In genomic region chr17:8815864-8816263, GRCm38 (mm10) we compare ENCODE assay signal across 23 mouse cellular contexts.
"Had no signal": no experiment of that assay in that cellular context is flagged by ENCODE, and none has a peak within 500 bp of the region (broad histone marks: within the 10 kb centered on the region; RNA-seq: fewer than 3 reads in every experiment).

No protein-coding gene starts in this region.

- H3K9ac ChIP-seq: limb, embryonic 13.5 days; liver, embryonic 12.5 days; liver, embryonic 15.5 days; lung, embryonic 15.5 days; midbrain, embryonic 13.5 days; neural tube, embryonic 12.5 days; neural tube, embryonic 15.5 days; stomach, embryonic 15.5 days had no signal

- H3K9me3 ChIP-seq: limb, embryonic 10.5 days; limb, embryonic 13.5 days; liver, embryonic 12.5 days; liver, embryonic 15.5 days; lung, embryonic 15.5 days; megakaryocyte, embryonic 14.5 days; midbrain, embryonic 10.5 days; midbrain, embryonic 13.5 days; neural tube, embryonic 12.5 days; neural tube, embryonic 15.5 days; stomach, embryonic 15.5 days had no signal

- H3K36me3 ChIP-seq: limb, embryonic 10.5 days; limb, embryonic 13.5 days; liver, embryonic 12.5 days; liver, embryonic 15.5 days; lung, embryonic 15.5 days; midbrain, embryonic 10.5 days; neural tube, embryonic 12.5 days; neural tube, embryonic 15.5 days; stomach, embryonic 15.5 days had no signal

- ATAC-seq: liver, embryonic 12.5 days; midbrain, embryonic 13.5 days had no signal

- DNase-seq: kidney, postnatal 25 days; layer of hippocampus, adult 9-11 months; liver; lung, adult 18-20 months; lung, postnatal 10 days; lung, postnatal 36 days; right cerebral cortex, adult 18-20 months; right cerebral cortex, postnatal 14 days; right cerebral cortex, postnatal 4 days; thymus, postnatal 25 days had no signal

- H3K4me3 ChIP-seq: layer of hippocampus, adult 2 months; limb, embryonic 10.5 days; limb, embryonic 13.5 days; liver, embryonic 12.5 days; liver, embryonic 15.5 days; lung, embryonic 15.5 days; megakaryocyte, embryonic 14.5 days; midbrain, embryonic 10.5 days; midbrain, embryonic 13.5 days; neural tube, embryonic 12.5 days; neural tube, embryonic 15.5 days; stomach, embryonic 15.5 days had no signal

- H3K4me1 ChIP-seq: limb, embryonic 10.5 days; limb, embryonic 13.5 days; liver, embryonic 15.5 days; stomach, embryonic 15.5 days had no signal

- H3K27ac ChIP-seq: kidney, postnatal 0 days; layer of hippocampus, adult 2 months; limb, embryonic 10.5 days; limb, embryonic 13.5 days; liver, embryonic 12.5 days; liver, embryonic 15.5 days; lung, embryonic 15.5 days; midbrain, embryonic 10.5 days; midbrain, embryonic 13.5 days; neural tube, embryonic 12.5 days; neural tube, embryonic 15.5 days; stomach, embryonic 15.5 days had no signal

- H3K4me2 ChIP-seq: limb, embryonic 13.5 days; liver, embryonic 12.5 days; liver, embryonic 15.5 days; lung, embryonic 15.5 days; midbrain, embryonic 13.5 days; neural tube, embryonic 12.5 days; neural tube, embryonic 15.5 days; stomach, embryonic 15.5 days had no signal

- H3K27me3 ChIP-seq: lung, embryonic 15.5 days; midbrain, embryonic 13.5 days; neural tube, embryonic 12.5 days; neural tube, embryonic 15.5 days; stomach, embryonic 15.5 days had no signal
